Mouse (Mus musculus) bone marrow, adult 2 months (tissue): ENCODE measurements around the gene Olfm1. TPM values are rescaled to one million over a fixed set of nuclear protein-coding genes. Genes with fewer than 3 reads are reported as not detected.

ENCODE experiments used
- H3K27ac ChIP-seq: fragments of 200-500 bp; 2 replicates; pipeline ENCODE4 v1.5.1; 2012; ENCODE audit warnings: low read depth, mild to moderate bottlenecking, control low read depth, inconsistent platforms, low read length; ENCODE audit not compliant: control insufficient read depth, poor library complexity, insufficient read depth
- H3K4me1 ChIP-seq: fragments of 200-500 bp; 2 replicates; pipeline ENCODE4 v1.6.1; 2011; ENCODE audit warnings: low read length; ENCODE audit not compliant: control insufficient read depth, insufficient read depth
- H3K4me3 ChIP-seq: fragments of 200-500 bp; replicated peaks from 2 replicates; pipeline ENCODE3; 2011; ENCODE audit warnings: mild to moderate bottlenecking, low read depth, low read length, control low read depth; ENCODE audit not compliant: control insufficient read depth
- CTCF ChIP-seq: fragments of 200-500 bp; IDR thresholded peaks from 2 replicates; pipeline ENCODE4 v1.5.1; 2011; ENCODE audit warnings: low read length, control low read depth; ENCODE audit not compliant: control insufficient read depth, insufficient read depth
- POLR2A ChIP-seq: fragments of 200-500 bp; IDR thresholded peaks from 2 replicates; pipeline ENCODE4 v1.6.1; 2011; ENCODE audit warnings: low read depth, mild to moderate bottlenecking, control low read depth, low read length, borderline replicate concordance; ENCODE audit not compliant: control insufficient read depth
- WGBS: fragments of 180-500 bp; shearing (Covaris S2); methylation state at CpG from one replicate; pipeline ENCODE4 v1.1.7; 2018; 5-methylcytosine and 5-hydroxymethylcytosine counted together
- polyA plus RNA-seq: library from polyadenylated mRNA; stranded (reverse); fragments of >200 nt; gene quantifications from 2 replicates; pipeline ENCODE4 v1.2.4, GENCODE M21; 2011; ENCODE audit warnings: low replicate concordance; ENCODE audit not compliant: missing spikeins, insufficient read depth, insufficient read length

Olfm1 gene
- polyA plus RNA-seq, 1 experiment: 5.0 TPM

DNA sequence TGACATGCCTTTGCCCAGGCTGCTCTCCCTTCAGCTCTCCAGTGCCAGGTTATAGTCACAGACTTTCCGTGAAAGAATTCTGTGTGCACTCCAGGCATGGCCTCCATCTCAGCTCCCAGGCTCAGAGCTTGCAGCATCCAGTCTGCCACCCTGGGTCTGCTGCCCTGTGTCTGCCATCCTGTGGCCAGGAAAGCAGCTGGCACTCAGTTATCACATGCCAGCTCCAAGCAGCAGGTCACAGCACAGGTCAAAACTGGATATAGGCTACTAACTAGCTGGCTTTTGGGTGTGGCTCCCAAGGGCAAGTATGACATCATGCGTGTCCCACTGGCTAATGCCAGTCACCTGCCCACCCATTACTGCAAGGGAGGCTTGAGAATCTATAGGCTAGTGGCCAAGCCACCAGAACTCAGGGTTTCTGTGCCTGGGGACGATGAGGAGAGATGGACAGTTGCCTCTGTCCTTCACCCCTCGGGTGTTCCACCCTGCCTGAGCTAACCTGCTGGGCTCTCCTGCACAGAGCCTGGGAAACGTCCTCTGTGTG lies 53.4 kb downstream of the Olfm1 start:
- H3K4me1 ChIP-seq: no peaks in the 10 kb centered on the region
- TF ChIP-seq POLR2A (no peak), CTCF (no peak)
- H3K27ac ChIP-seq: no peak overlapping the region
- WGBS: 67% methylated on average over 5 of the region's 5 CpGs
- no peak overlapping the region for H3K4me3 ChIP-seq

DNA sequence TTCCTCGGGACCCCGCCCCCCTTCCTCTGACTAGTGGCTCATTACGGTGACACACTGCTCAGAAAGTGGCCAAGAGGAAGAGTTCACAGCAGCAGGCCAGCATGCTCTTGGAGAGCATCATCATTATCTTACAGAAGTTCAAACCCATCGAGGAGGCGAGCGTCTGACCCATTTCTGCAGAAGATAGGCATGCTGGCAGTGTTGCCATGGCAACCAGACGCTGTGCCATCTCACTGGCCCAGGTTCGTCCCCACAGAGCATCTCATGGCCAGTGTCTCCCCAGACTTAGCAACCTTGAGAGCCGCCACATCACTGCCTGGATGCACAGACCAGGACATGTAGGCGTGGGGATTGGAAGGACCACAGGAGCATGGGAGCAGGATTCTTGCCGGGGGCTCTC lies 54.3 kb downstream of the Olfm1 start:
- no peak for TF ChIP-seq POLR2A
- WGBS: 81% methylated on average over 11 of the region's 11 CpGs
- Histone ChIP-seq H3K27ac (no peak overlapping the region), H3K4me3 (no peak overlapping the region), H3K4me1 (no peaks in the 10 kb centered on the region)

DNA sequence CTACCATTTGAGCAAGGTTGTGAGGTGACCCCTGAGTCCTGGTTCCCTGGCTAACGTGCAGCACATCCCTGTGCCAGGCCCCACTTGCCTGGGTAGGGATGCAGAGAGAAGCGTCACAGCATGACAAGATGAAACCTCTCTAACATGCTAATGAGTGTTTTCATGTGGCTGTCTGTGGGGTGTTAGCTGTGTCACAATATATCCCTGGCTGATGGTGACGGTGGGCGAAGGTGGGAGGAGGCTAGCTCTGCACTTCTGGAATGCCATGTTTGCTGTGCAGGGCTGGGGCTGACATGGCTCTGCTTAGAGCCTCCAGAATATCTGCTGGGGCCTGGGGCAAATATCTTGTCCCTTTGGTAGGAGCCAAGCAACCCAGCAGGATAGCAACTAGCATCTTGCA lies 59.8 kb downstream of the Olfm1 start:
- Histone ChIP-seq H3K4me1 (no peaks in the 10 kb centered on the region), H3K4me3 (no peak overlapping the region), H3K27ac (no peak overlapping the region)
- no peak for TF ChIP-seq CTCF
- no peak for TF ChIP-seq POLR2A
- 81% methylated on average over 4 of the region's 4 CpGs for WGBS

DNA sequence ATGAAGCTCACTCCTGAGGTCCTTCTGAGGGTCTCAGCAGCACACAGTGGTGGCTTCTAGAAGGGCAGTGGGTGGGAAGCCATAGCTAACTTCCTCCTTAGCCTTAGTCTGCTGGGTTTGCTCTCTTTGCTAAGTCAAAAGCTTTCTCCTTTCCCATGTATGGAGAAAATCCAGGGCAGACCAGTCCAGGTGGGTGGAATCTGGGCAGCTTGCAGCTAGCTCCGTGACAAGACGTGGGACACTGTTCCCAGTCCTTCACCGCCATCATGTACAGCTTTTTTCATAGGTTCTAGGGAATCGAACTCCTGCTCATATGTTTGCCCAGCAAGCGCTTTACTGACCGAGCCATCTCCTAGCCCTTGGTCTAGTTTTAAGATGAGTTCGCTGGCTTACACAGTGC lies 63.2 kb downstream of the Olfm1 start:
- TF ChIP-seq POLR2A (no peak), CTCF (no peak)
- H3K4me3 ChIP-seq: no peak overlapping the region
- no peak overlapping the region for H3K27ac ChIP-seq
- 85% methylated on average over 7 of the region's 7 CpGs for WGBS
- H3K4me1 ChIP-seq: no peaks in the 10 kb centered on the region

DNA sequence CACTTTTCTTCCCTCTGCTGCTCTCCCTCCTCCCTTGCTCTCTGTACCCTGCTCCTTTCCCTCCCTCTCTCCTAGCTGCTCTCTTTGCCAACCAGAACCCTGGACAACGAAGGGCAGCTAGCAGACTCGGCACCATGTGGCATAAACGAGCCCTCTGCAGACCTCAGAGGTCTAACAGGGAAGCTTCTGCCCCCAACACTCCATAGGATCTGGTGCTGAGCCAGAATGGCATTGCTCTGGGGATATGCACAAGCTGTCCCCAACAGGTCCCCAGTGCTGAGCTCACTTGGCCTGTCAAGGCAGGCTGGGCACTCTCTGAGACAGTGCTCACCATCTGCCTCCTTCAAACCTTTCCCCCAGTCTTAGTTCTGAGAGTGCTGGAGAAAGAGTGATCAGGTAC lies 68.6 kb downstream of the Olfm1 start:
- TF ChIP-seq CTCF: no peak
- TF ChIP-seq POLR2A: no peak
- Histone ChIP-seq H3K4me1 (no peaks in the 10 kb centered on the region), H3K4me3 (no peak overlapping the region), H3K27ac (no peak overlapping the region)
- WGBS: 71% methylated on average over 3 of the region's 3 CpGs

DNA sequence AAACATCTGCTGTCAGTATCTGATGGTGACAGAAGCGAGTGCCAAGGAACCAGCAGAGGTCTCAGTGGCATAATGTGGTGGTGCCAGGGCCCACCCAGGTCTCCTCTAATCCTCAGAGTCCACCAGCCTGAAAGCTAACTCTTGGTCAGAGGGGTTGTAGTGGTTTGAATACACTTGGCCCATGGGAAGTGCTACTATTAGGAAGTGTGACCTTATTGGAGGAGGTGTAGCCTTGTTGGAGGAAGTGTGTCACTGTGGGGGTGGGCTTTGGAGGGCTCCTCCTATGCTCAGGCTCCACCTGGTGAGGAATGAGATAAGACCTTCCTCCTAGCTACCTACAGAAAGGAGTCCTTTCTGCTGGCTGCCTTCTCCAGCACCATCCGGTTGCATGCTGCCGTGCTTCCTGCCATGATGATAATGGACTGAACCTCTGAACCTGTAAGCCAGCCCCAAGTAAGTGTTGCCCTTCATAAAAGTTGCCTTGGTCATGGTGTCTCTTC lies 75.0 kb downstream of the Olfm1 start:
- Histone ChIP-seq H3K4me3 (no peak overlapping the region), H3K4me1 (no peaks in the 10 kb centered on the region; the same call in 1 of the 2 replicates), H3K27ac (no peak overlapping the region)
- no peak for TF ChIP-seq CTCF
- TF ChIP-seq POLR2A: no peak
- WGBS: 73% methylated on average over 3 of the region's 3 CpGs

DNA sequence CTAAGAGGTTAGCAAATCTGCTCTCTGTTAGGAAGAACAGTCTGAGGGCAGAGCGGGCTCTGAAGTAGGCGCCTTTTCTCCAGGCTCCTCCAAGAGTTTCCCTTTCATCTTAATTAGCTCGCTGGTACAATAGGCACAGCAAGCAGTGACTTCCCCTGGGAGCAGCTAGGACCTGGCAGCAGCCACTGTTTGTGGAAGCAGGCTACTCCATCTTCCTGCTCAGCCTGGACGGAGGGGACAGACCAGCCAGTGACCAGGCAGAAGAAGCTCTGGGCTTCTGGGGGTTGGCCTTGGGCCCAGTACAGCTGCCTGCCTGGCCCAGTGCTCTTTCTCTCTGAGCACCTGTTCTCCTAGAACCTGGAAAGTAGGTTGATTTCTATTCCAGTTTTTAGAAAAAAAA lies 77.8 kb downstream of the Olfm1 start:
- TF ChIP-seq CTCF (no peak), POLR2A (no peak)
- H3K4me1 ChIP-seq: no peaks in the 10 kb centered on the region; the same call in 1 of the 2 replicates
- 66% methylated on average over 4 of the region's 4 CpGs for WGBS
- no peak overlapping the region for H3K27ac ChIP-seq
- H3K4me3 ChIP-seq: no peak overlapping the region

DNA sequence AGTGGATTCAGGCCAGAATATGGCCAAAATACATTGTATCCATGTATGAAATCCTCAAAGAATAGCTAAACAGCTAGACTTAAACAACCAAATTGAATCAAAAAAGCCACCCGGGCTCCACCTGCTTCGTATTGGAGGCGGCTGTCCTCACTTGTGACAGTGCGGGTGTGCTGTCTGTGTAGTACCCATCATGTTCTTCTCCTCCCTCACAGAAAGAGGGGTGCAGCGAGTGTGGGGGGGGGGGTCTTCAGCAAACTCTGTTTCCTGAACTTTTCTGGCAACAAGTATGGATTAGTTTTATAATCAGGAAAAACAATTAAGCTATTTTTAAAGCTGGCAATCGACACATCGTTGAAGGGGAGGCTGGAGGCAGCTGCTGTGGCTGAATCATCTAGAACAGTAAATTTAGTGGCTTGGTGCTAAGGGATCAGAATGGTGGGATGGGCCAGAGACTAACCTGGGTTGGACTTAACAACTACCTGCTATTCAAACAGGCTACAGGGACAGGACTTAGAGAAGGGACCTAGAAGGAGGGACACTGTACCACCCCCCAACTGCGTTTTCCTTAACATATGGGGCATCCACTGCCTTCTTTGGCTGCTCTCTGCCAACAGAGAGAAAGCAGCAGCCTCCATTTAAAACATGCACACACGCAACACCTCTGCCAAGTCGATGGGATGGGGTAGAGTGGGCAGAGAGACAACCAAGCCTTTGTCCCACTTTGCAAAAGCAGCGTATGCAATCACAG lies 79.6 kb downstream of the Olfm1 start:
- H3K27ac ChIP-seq: no peak overlapping the region
- no peak overlapping the region for H3K4me3 ChIP-seq
- 70% methylated on average over 11 of the region's 11 CpGs for WGBS
- TF ChIP-seq POLR2A (no peak), CTCF (no peak)
- H3K4me1 ChIP-seq: no peaks in the 10 kb centered on the region; the same call in 1 of the 2 replicates

DNA sequence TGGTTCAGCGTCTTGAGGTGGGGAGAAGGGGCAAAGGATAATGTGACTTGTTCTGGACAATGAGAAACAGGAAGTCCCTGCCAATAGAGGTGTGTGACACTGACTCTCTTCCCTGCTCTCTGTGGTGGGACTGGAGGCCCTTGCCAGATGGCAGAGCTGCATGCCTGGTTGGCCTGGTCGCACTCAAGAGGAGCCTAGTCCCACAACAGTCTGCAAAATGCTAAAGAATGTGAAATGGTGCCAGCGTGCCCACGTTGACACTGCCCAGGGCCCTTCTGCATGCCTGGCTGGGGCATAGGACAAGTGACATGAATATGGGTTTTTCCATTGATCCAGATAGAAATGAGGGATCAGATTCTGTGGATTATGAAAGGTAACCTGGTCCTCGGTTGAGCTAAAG lies 81.2 kb downstream of the Olfm1 start:
- no peak overlapping the region for H3K27ac ChIP-seq
- no peaks in the 10 kb centered on the region; the same call in 1 of the 2 replicates for H3K4me1 ChIP-seq
- 71% methylated on average over 5 of the region's 5 CpGs for WGBS
- TF ChIP-seq POLR2A: no peak
- no peak for TF ChIP-seq CTCF
- no peak overlapping the region for H3K4me3 ChIP-seq
